10 mouse cellular contexts compared by ENCODE assay signal in genomic region chr15:83025041-83025760, GRCm38 (mm10). TPM values are rescaled to one million over a fixed set of nuclear protein-coding genes. Genes with fewer than 3 reads are reported as not detected.
DNase-seq lines count a peak whose midpoint lies in the region; ATAC-seq lines count a peak whose summit lies in the region.
"Had no signal": no experiment of that assay in that cellular context is flagged by ENCODE, and none has a peak within 500 bp of the region (broad histone marks: within the 10 kb centered on the region; RNA-seq: fewer than 3 reads in every experiment).

No protein-coding gene starts in this region.

- H3K27me3 ChIP-seq in midbrain, embryonic 10.5 days (ENCODE audit: low read depth, poor library complexity, severe bottlenecking) = peaks cover 75% of the 10 kb centered on the region
- 0 out of 2 replicates have a peak, but pooled peaks cover 7% of the 10 kb centered on the region for H3K27me3 ChIP-seq in midbrain, embryonic 15.5 days (replicated peaks)
- H3K27me3 ChIP-seq in limb, embryonic 10.5 days (ENCODE audit: low read depth, poor library complexity, severe bottlenecking) = peaks cover 31% of the 10 kb centered on the region
- H3K27me3 ChIP-seq: liver, embryonic 15.5 days had no signal

- H3K4me2 ChIP-seq in midbrain, embryonic 15.5 days = no peak overlapping the region; the same call in 1 of the 2 replicates
- H3K4me2 ChIP-seq: liver, embryonic 15.5 days had no signal

- H3K36me3 ChIP-seq in midbrain, embryonic 10.5 days = no peaks in the 10 kb centered on the region
- no peaks in the 10 kb centered on the region for H3K36me3 ChIP-seq in midbrain, embryonic 15.5 days (replicated peaks)
- no peaks in the 10 kb centered on the region for H3K36me3 ChIP-seq in limb, embryonic 10.5 days
- H3K36me3 ChIP-seq: liver, embryonic 15.5 days had no signal

- H3K9ac ChIP-seq in midbrain, embryonic 15.5 days = no peak overlapping the region
- H3K9ac ChIP-seq: liver, embryonic 15.5 days had no signal

- no peaks in the 10 kb centered on the region for H3K9me3 ChIP-seq in midbrain, embryonic 10.5 days (replicated peaks)
- no peaks in the 10 kb centered on the region for H3K9me3 ChIP-seq in midbrain, embryonic 15.5 days
- H3K9me3 ChIP-seq in limb, embryonic 10.5 days (replicated peaks) = no peaks in the 10 kb centered on the region
- H3K9me3 ChIP-seq: liver, embryonic 15.5 days had no signal

- intact Hi-C loops in heart, postnatal 14 days (cut with DNase I) = no loop called here

- 19% methylated on average over 25 of the region's 25 CpGs for WGBS in midbrain, embryonic 10.5 days
- WGBS in midbrain, embryonic 15.5 days = 20% methylated on average over 25 of the region's 25 CpGs
- 5% methylated on average over 25 of the region's 25 CpGs for WGBS in limb, embryonic 10.5 days

- no peak for ATAC-seq in midbrain, embryonic 15.5 days (replicated peaks)
- ATAC-seq: Patski had no signal

- no peak overlapping the region for H3K4me3 ChIP-seq in midbrain, embryonic 10.5 days
- no peak overlapping the region for H3K4me3 ChIP-seq in midbrain, embryonic 15.5 days
- peak overlapping the region; percentile 31 for H3K4me3 ChIP-seq in limb, embryonic 10.5 days
- H3K4me3 ChIP-seq: liver, embryonic 15.5 days had no signal

- H3K4me1 ChIP-seq in midbrain, embryonic 10.5 days = peaks cover 63% of the 10 kb centered on the region
- H3K4me1 ChIP-seq in midbrain, embryonic 15.5 days = peaks cover 37% of the 10 kb centered on the region
- H3K4me1 ChIP-seq in limb, embryonic 10.5 days = peaks cover 59% of the 10 kb centered on the region
- H3K4me1 ChIP-seq: liver, embryonic 15.5 days had no signal

- peak overlapping the region; percentile 68 for H3K27ac ChIP-seq in midbrain, embryonic 10.5 days (replicated peaks)
- H3K27ac ChIP-seq in midbrain, embryonic 15.5 days = no peak overlapping the region
- peak overlapping the region; percentile 77 for H3K27ac ChIP-seq in limb, embryonic 10.5 days
- H3K27ac ChIP-seq: liver, embryonic 15.5 days had no signal

- DNase-seq in midbrain, embryonic 10.5 days (ENCODE audit: low spot score) = peak; percentile 48
- peak; percentile 26 to 46 for DNase-seq in heart, postnatal 14 days
- DNase-seq in limb, embryonic 10.5 days (ENCODE audit: low spot score) = peak; percentile 83
- no peak for DNase-seq in thymus, adult 18-20 months
- DNase-seq in layer of hippocampus, postnatal 25 days (ENCODE audit: extremely low spot score in 1 of 2, low spot score in 1 of 2) = no peak
- DNase-seq in frontal cortex, postnatal 14 days (ENCODE audit: low spot score in 2 of 2) = no peak
- DNase-seq: right cerebral cortex, adult 18-20 months had no signal

RNA-seq across cellular contexts. Expression of gene Nfam1, which starts 7.9 kb away (rescaled TPM):
- polyA plus RNA-seq in midbrain, embryonic 10.5 days (2016; fragmentation: Nextera tagmentation; extraction: Ambion mirVana) = 4.3 and 4.6 TPM in 2 replicates
- polyA plus RNA-seq in midbrain, embryonic 15.5 days (2015; fragmentation: Nextera tagmentation; extraction: Ambion mirVana) = 2.9 TPM in 2 replicates
- total RNA-seq in heart, postnatal 14 days (2021) = 1 to 10 TPM; 2.2 to 2.4 TPM
- 2.6 and 2.9 TPM in 2 replicates for polyA plus RNA-seq in limb, embryonic 10.5 days (2016; fragmentation: Nextera tagmentation; extraction: Ambion mirVana)
- total RNA-seq in layer of hippocampus, postnatal 25 days (2021) = 1 to 10 TPM; 2.5 to 2.7 TPM
- polyA plus RNA-seq: Patski had no signal

RNA-seq across cellular contexts. Expression of gene Tcf20, which starts 37.5 kb away (rescaled TPM):
- polyA plus RNA-seq in midbrain, embryonic 10.5 days (2016; fragmentation: Nextera tagmentation; extraction: Ambion mirVana) = 7.5 and 8.4 TPM in 2 replicates
- polyA plus RNA-seq in midbrain, embryonic 15.5 days (2015; fragmentation: Nextera tagmentation; extraction: Ambion mirVana) = 15.1 and 15.9 TPM in 2 replicates
- total RNA-seq in heart, postnatal 14 days (2021) = 10 to 100 TPM; 49.9 to 59.1 TPM
- 8.1 and 8.3 TPM in 2 replicates for polyA plus RNA-seq in limb, embryonic 10.5 days (2016; fragmentation: Nextera tagmentation; extraction: Ambion mirVana)
- 100 to 1,000 TPM; 213 TPM for total RNA-seq in layer of hippocampus, postnatal 25 days (2021)

Comparison
In these comparisons a context has a peak if more than half of its experiments do, and no peak if none do; other contexts are left out.
1. DNase-seq: peak in midbrain, embryonic 10.5 days (single experiment), heart, postnatal 14 days (2 of 2) and limb, embryonic 10.5 days (single experiment); none in thymus, adult 18-20 months (0 of 2), layer of hippocampus, postnatal 25 days (0 of 2) and frontal cortex, postnatal 14 days (0 of 2).